Mouse (Mus musculus): ENCODE data around the gene Qtrt2. TPM values are rescaled to one million over a fixed set of nuclear protein-coding genes. Genes with fewer than 3 reads are reported as not detected.

Gene Qtrt2
- polyA plus RNA-seq, 1 experiment: 10.7 TPM

GRCm38 (mm10) chr16:43881636-43882035 lies 45.0 kb downstream of the Qtrt2 start:
- H3K4me1 ChIP-seq (ENCODE audit: control insufficient read depth, insufficient read depth, low read length): no peaks in the 10 kb centered on the region
- no peak for TF ChIP-seq CTCF (conservative IDR thresholded peaks at IDR 0.05; ENCODE audit: insufficient read depth, insufficient read length, low read depth, low read length)
- TF ChIP-seq POLR2A (IDR thresholded peaks at IDR 0.05; ENCODE audit: low read depth, low read length): no peak
- H3K36me3 ChIP-seq (ENCODE audit: control insufficient read depth, insufficient read depth, low read length): no peaks in the 10 kb centered on the region
- H3K4me3 ChIP-seq (ENCODE audit: insufficient read depth, low read depth, low read length): no peak overlapping the region
- no peak overlapping the region for H3K27ac ChIP-seq (ENCODE audit: insufficient read depth, low read depth, low read length)
- 63% methylated on average over 3 of the region's 3 CpGs for WGBS
- no peaks in the 10 kb centered on the region for H3K27me3 ChIP-seq (replicated peaks; ENCODE audit: control insufficient read depth, insufficient read depth, low read length)
- DNase-seq: peak; percentile 9

- WGBS: 68% methylated on average over 6 of the region's 6 CpGs
- no peak for DNase-seq
- Histone ChIP-seq H3K36me3 (ENCODE audit: control insufficient read depth, insufficient read depth, low read length) (peaks cover 2% of the 10 kb centered on the region; the same call in 1 of the 2 replicates), H3K27ac (ENCODE audit: insufficient read depth, low read depth, low read length) (no peak overlapping the region), H3K27me3 (replicated peaks; ENCODE audit: control insufficient read depth, insufficient read depth, low read length) (no peaks in the 10 kb centered on the region), H3K4me1 (ENCODE audit: control insufficient read depth, insufficient read depth, low read length) (no peaks in the 10 kb centered on the region), H3K4me3 (ENCODE audit: insufficient read depth, low read depth, low read length) (no peak overlapping the region)
- TF ChIP-seq POLR2A (IDR thresholded peaks at IDR 0.05; ENCODE audit: low read depth, low read length): no peak
- TF ChIP-seq CTCF (conservative IDR thresholded peaks at IDR 0.05; ENCODE audit: insufficient read depth, insufficient read length, low read depth, low read length): no peak
Measured at GRCm38 (mm10) chr16:43879769-43880168, 46.8 kb downstream of the Qtrt2 start.

- Histone ChIP-seq H3K4me3 (ENCODE audit: insufficient read depth, low read depth, low read length) (no peak overlapping the region), H3K36me3 (ENCODE audit: control insufficient read depth, insufficient read depth, low read length) (peaks cover 3% of the 10 kb centered on the region; the same call in 1 of the 2 replicates), H3K27me3 (replicated peaks; ENCODE audit: control insufficient read depth, insufficient read depth, low read length) (no peaks in the 10 kb centered on the region), H3K4me1 (ENCODE audit: control insufficient read depth, insufficient read depth, low read length) (no peaks in the 10 kb centered on the region), H3K27ac (ENCODE audit: insufficient read depth, low read depth, low read length) (no peak overlapping the region)
- WGBS: 73% methylated on average over 7 of the region's 7 CpGs
- TF ChIP-seq POLR2A (IDR thresholded peaks at IDR 0.05; ENCODE audit: low read depth, low read length): no peak
- no peak for TF ChIP-seq CTCF (conservative IDR thresholded peaks at IDR 0.05; ENCODE audit: insufficient read depth, insufficient read length, low read depth, low read length)
- no peak for DNase-seq
Measured at GRCm38 (mm10) chr16:43871419-43871818, 55.2 kb downstream of the Qtrt2 start.

GRCm38 (mm10) chr16:43869805-43870204 lies 56.8 kb downstream of the Qtrt2 start:
- Histone ChIP-seq H3K4me1 (ENCODE audit: control insufficient read depth, insufficient read depth, low read length) (no peaks in the 10 kb centered on the region), H3K36me3 (ENCODE audit: control insufficient read depth, insufficient read depth, low read length) (0 out of 2 replicates have a peak, but pooled peaks cover 1% of the 10 kb centered on the region), H3K4me3 (ENCODE audit: insufficient read depth, low read depth, low read length) (no peak overlapping the region), H3K27me3 (replicated peaks; ENCODE audit: control insufficient read depth, insufficient read depth, low read length) (no peaks in the 10 kb centered on the region), H3K27ac (ENCODE audit: insufficient read depth, low read depth, low read length) (no peak overlapping the region)
- no peak for TF ChIP-seq CTCF (conservative IDR thresholded peaks at IDR 0.05; ENCODE audit: insufficient read depth, insufficient read length, low read depth, low read length)
- DNase-seq: no peak

- TF ChIP-seq CTCF (conservative IDR thresholded peaks at IDR 0.05; ENCODE audit: insufficient read depth, insufficient read length, low read depth, low read length): no peak
- no peak for TF ChIP-seq POLR2A (IDR thresholded peaks at IDR 0.05; ENCODE audit: low read depth, low read length)
- no peaks in the 10 kb centered on the region for H3K4me1 ChIP-seq (ENCODE audit: control insufficient read depth, insufficient read depth, low read length)
- H3K27me3 ChIP-seq (replicated peaks; ENCODE audit: control insufficient read depth, insufficient read depth, low read length): no peaks in the 10 kb centered on the region
- no peak overlapping the region for H3K27ac ChIP-seq (ENCODE audit: insufficient read depth, low read depth, low read length)
- peaks cover 4% of the 10 kb centered on the region for H3K36me3 ChIP-seq (ENCODE audit: control insufficient read depth, insufficient read depth, low read length)
- H3K4me3 ChIP-seq (ENCODE audit: insufficient read depth, low read depth, low read length): no peak overlapping the region
- no peak for DNase-seq
- WGBS: 75% methylated on average over 6 of the region's 6 CpGs
Measured at GRCm38 (mm10) chr16:43860624-43861023, 66.0 kb downstream of the Qtrt2 start.

- H3K27me3 ChIP-seq (replicated peaks; ENCODE audit: control insufficient read depth, insufficient read depth, low read length): no peaks in the 10 kb centered on the region
- no peak overlapping the region for H3K4me3 ChIP-seq (ENCODE audit: insufficient read depth, low read depth, low read length)
- no peak overlapping the region for H3K27ac ChIP-seq (ENCODE audit: insufficient read depth, low read depth, low read length)
- TF ChIP-seq CTCF (conservative IDR thresholded peaks at IDR 0.05; ENCODE audit: insufficient read depth, insufficient read length, low read depth, low read length) (no peak), POLR2A (IDR thresholded peaks at IDR 0.05; ENCODE audit: low read depth, low read length) (no peak)
- DNase-seq: no peak
- no peaks in the 10 kb centered on the region for H3K4me1 ChIP-seq (ENCODE audit: control insufficient read depth, insufficient read depth, low read length)
- H3K36me3 ChIP-seq (ENCODE audit: control insufficient read depth, insufficient read depth, low read length): peaks cover 4% of the 10 kb centered on the region
- 90% methylated on average over 5 of the region's 5 CpGs for WGBS
Measured at GRCm38 (mm10) chr16:43858941-43859476, 67.6 kb downstream of the Qtrt2 start.

- H3K27me3 ChIP-seq (replicated peaks; ENCODE audit: control insufficient read depth, insufficient read depth, low read length): no peaks in the 10 kb centered on the region
- H3K4me1 ChIP-seq (ENCODE audit: control insufficient read depth, insufficient read depth, low read length): no peaks in the 10 kb centered on the region
- no peak overlapping the region for H3K27ac ChIP-seq (ENCODE audit: insufficient read depth, low read depth, low read length)
- H3K36me3 ChIP-seq (ENCODE audit: control insufficient read depth, insufficient read depth, low read length): no peaks in the 10 kb centered on the region
- WGBS: 58% methylated on average over 1 of the region's 1 CpGs
- TF ChIP-seq CTCF (conservative IDR thresholded peaks at IDR 0.05; ENCODE audit: insufficient read depth, insufficient read length, low read depth, low read length): no peak
- no peak for TF ChIP-seq POLR2A (IDR thresholded peaks at IDR 0.05; ENCODE audit: low read depth, low read length)
- no peak for DNase-seq
- no peak overlapping the region for H3K4me3 ChIP-seq (ENCODE audit: insufficient read depth, low read depth, low read length)
Measured at GRCm38 (mm10) chr16:43849839-43850238, 76.8 kb downstream of the Qtrt2 start.

Data from kidney, adult 2 months (tissue).